Mouse (Mus musculus) limb, embryonic 13.5 days (tissue): ENCODE data around the gene Tdp2. TPM values are rescaled to one million over a fixed set of nuclear protein-coding genes. Genes with fewer than 3 reads are reported as not detected.

Source experiments
- ATAC-seq: fragments of 200-750 bp; cut with Nextera tagmentation; 2 replicates; pipeline ENCODE4 v1.8.0; 2017; ENCODE audit warnings: low read depth, moderate number of reproducible peaks, moderate TSS enrichment; ENCODE audit not compliant: low FRiP score
- H3K27ac ChIP-seq: fragments of 300-500 bp; sonication (generic); 2 replicates; pipeline ENCODE4 v1.5.1; 2015; ENCODE audit warnings: inconsistent platforms, mild to moderate bottlenecking, moderate library complexity
- H3K27me3 ChIP-seq: fragments of 300-500 bp; sonication (generic); 2 replicates; pipeline ENCODE4 v1.6.1; 2015; ENCODE audit warnings: mild to moderate bottlenecking, inconsistent platforms
- H3K36me3 ChIP-seq: fragments of 300-500 bp; sonication (generic); 2 replicates; pipeline ENCODE4 v1.6.1; 2015; ENCODE audit warnings: inconsistent platforms, mild to moderate bottlenecking, moderate library complexity
- H3K4me1 ChIP-seq: fragments of 300-500 bp; sonication (generic); 2 replicates; pipeline ENCODE4 v1.6.1; 2015; ENCODE audit warnings: inconsistent platforms
- H3K4me2 ChIP-seq: fragments of 300-500 bp; sonication (generic); replicated peaks from 2 replicates; pipeline ENCODE4 v1.6.1; 2015; ENCODE audit warnings: inconsistent platforms, mild to moderate bottlenecking, moderate library complexity
- H3K4me3 ChIP-seq: fragments of 300-500 bp; sonication (generic); 2 replicates; pipeline ENCODE4 v1.5.1; 2015; ENCODE audit warnings: moderate library complexity, mild to moderate bottlenecking, inconsistent platforms
- H3K9ac ChIP-seq: fragments of 300-500 bp; sonication (generic); 2 replicates; pipeline ENCODE4 v1.6.1; 2015; ENCODE audit warnings: mild to moderate bottlenecking, inconsistent platforms
- H3K9me3 ChIP-seq: fragments of 300-500 bp; sonication (generic); 2 replicates; pipeline ENCODE4 v1.6.1; 2016; ENCODE audit warnings: inconsistent platforms
- WGBS: fragments of 180-500 bp; shearing (Covaris S2); methylation state at CpG from one replicate; pipeline ENCODE4 v1.1.7; 2015; 5-methylcytosine and 5-hydroxymethylcytosine counted together
- polyA plus RNA-seq: library from polyadenylated mRNA; unstranded; fragments of >200 nt; fragmentation: Nextera tagmentation; extraction: Ambion mirVana; gene quantifications from 2 replicates; pipeline ENCODE4 v1.2.1, GENCODE M21; 2015

Tdp2 gene
- polyA plus RNA-seq, 1 experiment from 2014 or later = 53.8 TPM

- no peak overlapping the region for H3K27ac ChIP-seq
- H3K4me2 ChIP-seq = no peak overlapping the region
- WGBS = 66% methylated on average over 7 of the region's 7 CpGs
- no peak for ATAC-seq
- no peak overlapping the region for H3K4me3 ChIP-seq
- H3K27me3 ChIP-seq = no peaks in the 10 kb centered on the region
- peaks cover 19% of the 10 kb centered on the region; the same call in 1 of the 2 replicates for H3K4me1 ChIP-seq
- H3K36me3 ChIP-seq = no peaks in the 10 kb centered on the region
- no peak overlapping the region for H3K9ac ChIP-seq
- no peaks in the 10 kb centered on the region for H3K9me3 ChIP-seq
Measured at GRCm38 (mm10) chr13:24862520-24862919, 31.0 kb downstream of the Tdp2 start.

- H3K4me1 ChIP-seq = peaks cover 6% of the 10 kb centered on the region; the same call in 1 of the 2 replicates
- H3K27me3 ChIP-seq = no peaks in the 10 kb centered on the region
- H3K4me2 ChIP-seq = no peak overlapping the region
- H3K4me3 ChIP-seq = no peak overlapping the region
- no peaks in the 10 kb centered on the region for H3K36me3 ChIP-seq
- ATAC-seq = no peak
- WGBS = 78% methylated on average over 9 of the region's 9 CpGs
- H3K9ac ChIP-seq = no peak overlapping the region
- no peaks in the 10 kb centered on the region for H3K9me3 ChIP-seq
- no peak overlapping the region for H3K27ac ChIP-seq
Measured at GRCm38 (mm10) chr13:24866430-24867402, 35.2 kb downstream of the Tdp2 start.

- 92% methylated on average over 10 of the region's 10 CpGs for WGBS
- H3K4me2 ChIP-seq = no peak overlapping the region
- no peak for ATAC-seq
Measured at GRCm38 (mm10) chr13:24867789-24868188, 36.3 kb downstream of the Tdp2 start.

GRCm38 (mm10) chr13:24868233-24868632 is 36.8 kb downstream of the Tdp2 start:
- Histone ChIP-seq H3K4me3 (no peak overlapping the region), H3K9ac (no peak overlapping the region), H3K36me3 (no peaks in the 10 kb centered on the region), H3K9me3 (no peaks in the 10 kb centered on the region), H3K4me1 (no peaks in the 10 kb centered on the region), H3K4me2 (no peak overlapping the region), H3K27ac (no peak overlapping the region), H3K27me3 (no peaks in the 10 kb centered on the region)
- WGBS = 86% methylated on average over 7 of the region's 7 CpGs
- ATAC-seq = no peak

More at GRCm38 (mm10) chr13:24867789-24868188, 36.3 kb downstream of the Tdp2 start:
- H3K4me3 ChIP-seq = no peak overlapping the region
- no peak overlapping the region for H3K9ac ChIP-seq
- H3K9me3 ChIP-seq = no peaks in the 10 kb centered on the region
- H3K27me3 ChIP-seq = no peaks in the 10 kb centered on the region
- H3K36me3 ChIP-seq = no peaks in the 10 kb centered on the region
- no peaks in the 10 kb centered on the region for H3K4me1 ChIP-seq
- H3K27ac ChIP-seq = no peak overlapping the region

- no peak overlapping the region for H3K4me3 ChIP-seq
- no peaks in the 10 kb centered on the region for H3K4me1 ChIP-seq
- H3K9ac ChIP-seq = no peak overlapping the region
- H3K36me3 ChIP-seq = no peaks in the 10 kb centered on the region
- no peak for ATAC-seq
- no peak overlapping the region for H3K4me2 ChIP-seq
- no peaks in the 10 kb centered on the region for H3K9me3 ChIP-seq
- WGBS = 87% methylated on average over 15 of the region's 15 CpGs
- no peaks in the 10 kb centered on the region for H3K27me3 ChIP-seq
- no peak overlapping the region for H3K27ac ChIP-seq
Measured at GRCm38 (mm10) chr13:24879359-24880040, 48.0 kb downstream of the Tdp2 start.

- Histone ChIP-seq H3K36me3 (no peaks in the 10 kb centered on the region), H3K4me2 (no peak overlapping the region), H3K27ac (no peak overlapping the region), H3K4me3 (no peak overlapping the region), H3K9ac (no peak overlapping the region), H3K27me3 (no peaks in the 10 kb centered on the region), H3K4me1 (no peaks in the 10 kb centered on the region), H3K9me3 (no peaks in the 10 kb centered on the region)
- 85% methylated on average over 6 of the region's 6 CpGs for WGBS
- ATAC-seq = no peak
Measured at GRCm38 (mm10) chr13:24880208-24880607, 48.7 kb downstream of the Tdp2 start.

GRCm38 (mm10) chr13:24880704-24881103 is 49.2 kb downstream of the Tdp2 start:
- H3K9me3 ChIP-seq = no peaks in the 10 kb centered on the region
- no peak overlapping the region for H3K27ac ChIP-seq
- H3K9ac ChIP-seq = no peak overlapping the region
- no peaks in the 10 kb centered on the region for H3K36me3 ChIP-seq
- H3K27me3 ChIP-seq = no peaks in the 10 kb centered on the region
- 90% methylated on average over 5 of the region's 5 CpGs for WGBS
- H3K4me3 ChIP-seq = no peak overlapping the region
- ATAC-seq = no peak
- no peak overlapping the region for H3K4me2 ChIP-seq
- no peaks in the 10 kb centered on the region for H3K4me1 ChIP-seq

- H3K4me1 ChIP-seq = no peaks in the 10 kb centered on the region
- H3K9me3 ChIP-seq = no peaks in the 10 kb centered on the region
- no peak overlapping the region for H3K9ac ChIP-seq
- no peaks in the 10 kb centered on the region for H3K36me3 ChIP-seq
- no peak for ATAC-seq
- WGBS = 93% methylated on average over 6 of the region's 6 CpGs
- no peak overlapping the region for H3K4me3 ChIP-seq
- no peak overlapping the region for H3K27ac ChIP-seq
- no peak overlapping the region for H3K4me2 ChIP-seq
- H3K27me3 ChIP-seq = no peaks in the 10 kb centered on the region
Measured at GRCm38 (mm10) chr13:24882411-24882810, 50.9 kb downstream of the Tdp2 start.

- no peak overlapping the region for H3K4me2 ChIP-seq
- H3K27ac ChIP-seq = no peak overlapping the region
- H3K4me1 ChIP-seq = no peaks in the 10 kb centered on the region
- H3K36me3 ChIP-seq = no peaks in the 10 kb centered on the region
- no peak overlapping the region for H3K9ac ChIP-seq
- 62% methylated on average over 1 of the region's 1 CpGs for WGBS
- no peak for ATAC-seq
- no peaks in the 10 kb centered on the region for H3K27me3 ChIP-seq
- H3K4me3 ChIP-seq = no peak overlapping the region
- no peaks in the 10 kb centered on the region for H3K9me3 ChIP-seq
Measured at GRCm38 (mm10) chr13:24889554-24889953, 58.1 kb downstream of the Tdp2 start.

Other genes starting within 250 kb of the Tdp2 start
- gene Ripor2, start 249.5 kb upstream of the Tdp2 start, polyA plus RNA-seq = 4.1 and 4.2 TPM in 2 replicates
- not detected in 2 replicates for gene Armh2, start 90.4 kb upstream of the Tdp2 start, polyA plus RNA-seq
- gene Gmnn, start 69.8 kb upstream of the Tdp2 start, polyA plus RNA-seq = 97.9 and 101 TPM in 2 replicates
- gene BC005537, start 30.0 kb upstream of the Tdp2 start, polyA plus RNA-seq = 16.0 and 16.9 TPM in 2 replicates
- gene Acot13, start 139 bp upstream of the Tdp2 start, polyA plus RNA-seq = 64.2 and 66.8 TPM in 2 replicates
- gene D130043K22Rik, start 13.5 kb downstream of the Tdp2 start, polyA plus RNA-seq = 0.06 and 0.08 TPM in 2 replicates
- gene Aldh5a1, start 106.0 kb downstream of the Tdp2 start, polyA plus RNA-seq = 4.0 and 4.9 TPM in 2 replicates
- gene Gpld1, start 111.5 kb downstream of the Tdp2 start, polyA plus RNA-seq = 0.65 and 0.88 TPM in 2 replicates
- gene Mrs2, start 188.7 kb downstream of the Tdp2 start, polyA plus RNA-seq = 13.6 and 14.6 TPM in 2 replicates
- 2.0 and 2.2 TPM in 2 replicates for gene Dcdc2a, start 224.3 kb downstream of the Tdp2 start, polyA plus RNA-seq